Mouse (Mus musculus) adrenal gland, postnatal 14 days (tissue): Measurements from ENCODE around the gene Bicra. TPM values are rescaled to one million over a fixed set of nuclear protein-coding genes. Genes with fewer than 3 reads are reported as not detected.
A peak's percentile ranks its signal among the peaks of the same experiment; 100 is the strongest.

Experiments
- DNase-seq: peaks from one replicate; pipeline ENCODE4 v3.0.0; 2021; ENCODE audit warnings: mixed read lengths
- total RNA-seq: library from RNA; stranded (reverse); gene quantifications from 2 replicates; pipeline ENCODE4 v1.2.3, GENCODE M21; 2021

Gene Bicra
- total RNA-seq, 1 experiment from 2014 or later = 16.1 TPM

DNA sequence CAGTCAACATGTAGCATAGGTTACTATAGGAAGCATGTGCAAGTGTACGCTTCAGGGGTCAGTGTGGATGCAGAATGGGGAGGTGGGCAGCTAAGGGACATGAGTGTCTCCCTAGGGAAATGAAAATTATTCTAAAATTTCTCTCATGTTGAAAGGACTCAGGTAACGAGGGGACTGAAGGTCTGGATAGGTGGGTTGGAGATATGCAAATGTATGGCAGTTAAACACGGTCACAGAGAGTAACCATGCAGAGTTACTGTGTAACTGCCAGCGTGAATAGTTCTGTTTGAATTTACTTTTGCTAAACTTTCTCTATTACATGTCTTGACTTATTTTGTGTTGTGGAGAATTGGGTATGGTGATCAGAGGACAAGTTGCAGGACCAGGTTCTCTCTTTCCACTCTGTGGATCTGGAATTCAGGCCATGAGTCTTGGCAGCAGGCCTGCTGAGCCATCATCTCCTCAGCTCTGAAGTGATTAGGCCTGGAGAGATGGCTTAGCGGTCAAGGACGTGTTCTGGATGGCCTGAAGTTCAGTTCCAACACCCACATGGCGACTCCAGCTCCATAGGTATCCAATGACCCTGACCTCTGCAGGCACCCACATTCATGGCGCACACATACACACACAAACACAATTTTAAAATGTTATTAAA is 33.1 kb downstream of the Bicra start:
- DNase-seq = peak; percentile 59

DNA sequence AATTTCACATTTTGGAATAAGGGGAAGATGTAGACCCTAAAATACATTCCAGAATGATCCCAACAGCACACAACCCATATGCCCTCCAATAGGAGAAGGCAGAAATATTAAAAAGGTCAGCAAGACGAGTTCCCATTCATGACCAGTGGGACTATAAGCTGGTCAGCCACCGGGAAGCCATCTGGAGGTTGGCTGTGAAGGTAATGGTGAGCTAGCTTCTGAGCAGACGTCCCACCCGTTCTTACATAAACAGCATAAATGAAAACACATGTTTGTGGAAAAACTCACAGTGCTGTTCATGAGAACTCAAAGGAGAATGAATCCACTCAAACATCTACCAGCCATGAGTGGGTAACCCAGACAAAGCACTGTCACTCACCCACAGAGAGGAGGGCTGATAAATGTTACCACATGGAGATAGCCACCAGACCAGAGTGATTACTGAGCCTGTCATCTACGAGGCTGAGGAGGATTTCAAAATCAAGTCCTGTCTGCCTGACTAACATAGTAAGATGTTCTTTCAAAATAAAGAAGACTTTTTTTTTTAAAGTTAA is 33.9 kb downstream of the Bicra start:
- no peak for DNase-seq

DNA sequence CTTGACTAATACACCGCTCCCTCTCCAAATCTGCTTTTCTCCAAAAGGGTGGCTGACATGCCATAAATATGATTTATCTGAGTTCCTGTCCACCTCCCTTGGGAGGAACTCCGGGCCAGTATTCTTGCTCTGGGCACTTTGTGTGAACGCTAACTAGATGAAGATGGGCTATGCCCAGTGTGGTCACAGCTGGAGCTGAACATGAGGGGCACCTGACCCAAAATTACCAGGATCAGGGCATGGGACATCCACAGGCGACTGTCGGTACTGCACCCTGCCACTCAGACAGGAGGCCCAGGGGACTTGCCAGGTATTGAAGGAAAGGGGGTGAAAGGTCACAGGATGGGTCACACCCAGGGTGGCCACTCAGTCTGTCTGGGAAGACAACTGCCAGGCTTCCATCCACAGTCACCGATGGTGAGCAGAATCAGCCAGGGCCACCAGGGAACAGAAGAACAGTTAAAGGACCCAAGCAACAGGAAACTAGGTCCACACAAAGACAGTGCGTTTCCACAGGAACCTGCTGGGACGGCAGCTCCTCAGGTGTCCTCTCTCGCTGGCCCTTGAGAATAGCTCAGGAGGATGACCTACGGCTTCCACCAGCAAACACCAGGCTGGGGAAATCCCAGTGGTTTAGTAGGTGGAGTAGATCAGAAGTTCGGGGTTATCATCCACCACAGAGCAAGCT is 35.0 kb downstream of the Bicra start:
- peak; percentile 54 for DNase-seq

DNA sequence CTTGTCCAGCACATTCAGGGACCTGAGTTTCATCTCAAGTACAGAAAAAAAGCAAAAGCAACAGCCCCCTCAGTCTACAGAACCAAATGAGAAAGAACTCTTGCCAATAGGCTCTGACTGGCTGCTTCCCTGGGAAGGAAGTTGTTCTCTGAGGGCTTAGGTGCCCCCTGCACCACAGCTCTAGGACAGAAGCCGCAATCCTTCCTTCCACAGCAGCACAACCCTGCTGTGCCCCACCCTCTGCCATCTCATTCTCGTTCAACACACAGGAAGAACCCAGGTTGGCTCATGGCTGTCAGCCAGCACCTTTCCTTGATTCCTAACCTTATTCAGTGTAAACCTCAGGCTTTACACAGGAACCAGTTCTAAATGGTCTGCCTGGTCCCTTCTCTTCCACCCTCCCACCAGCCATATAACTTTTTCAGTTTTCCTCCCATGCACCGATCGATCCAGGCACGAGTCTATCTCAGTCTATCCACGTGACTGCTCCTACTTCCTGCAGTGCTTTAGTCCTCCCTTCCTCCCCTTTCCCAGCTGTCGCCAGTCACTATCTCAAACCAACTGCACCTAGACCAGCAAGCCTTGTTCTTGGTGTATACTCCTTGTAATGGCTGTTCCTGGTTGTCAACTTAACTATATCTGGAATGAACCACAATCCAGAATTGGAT is 36.2 kb downstream of the Bicra start:
- no peak for DNase-seq

DNA sequence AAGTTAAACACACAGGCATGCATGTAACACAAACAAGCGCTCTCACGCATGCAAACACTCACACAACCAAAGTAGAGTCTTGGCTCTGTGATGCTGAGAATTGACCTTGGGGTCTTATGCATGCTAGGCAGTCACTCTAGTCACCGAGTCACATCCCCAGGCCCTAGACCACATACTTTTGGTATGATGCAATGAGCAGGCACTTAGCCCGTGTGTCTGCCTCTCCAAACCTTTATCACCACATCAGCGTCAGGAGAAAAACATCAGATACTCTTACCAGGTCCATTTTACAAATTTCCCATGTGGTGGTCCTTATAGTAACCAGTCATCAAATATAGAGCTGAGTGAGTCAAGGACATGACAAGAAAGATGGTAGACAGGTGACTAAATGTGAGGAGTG is 37.1 kb downstream of the Bicra start:
- no peak for DNase-seq

DNA sequence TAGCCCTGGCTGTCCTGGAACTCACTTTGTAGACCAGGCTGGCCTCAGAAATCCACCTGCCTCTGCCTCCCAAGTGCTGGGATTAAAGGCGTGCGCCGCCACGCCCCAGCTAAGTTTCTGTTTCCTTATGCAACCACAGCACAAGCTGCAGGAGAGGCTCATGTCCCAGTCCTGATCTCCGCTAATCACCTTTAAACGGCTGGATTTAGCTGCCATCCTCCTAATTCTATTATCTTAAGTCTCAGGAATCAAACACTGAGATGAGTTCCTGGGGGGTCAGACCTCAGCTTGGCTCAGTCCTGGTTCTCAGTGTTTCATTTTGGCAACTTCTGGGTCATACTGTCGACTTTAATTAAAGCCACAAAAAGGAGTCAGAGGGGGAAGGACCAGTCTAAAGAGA is 38.1 kb downstream of the Bicra start:
- DNase-seq = no peak

DNA sequence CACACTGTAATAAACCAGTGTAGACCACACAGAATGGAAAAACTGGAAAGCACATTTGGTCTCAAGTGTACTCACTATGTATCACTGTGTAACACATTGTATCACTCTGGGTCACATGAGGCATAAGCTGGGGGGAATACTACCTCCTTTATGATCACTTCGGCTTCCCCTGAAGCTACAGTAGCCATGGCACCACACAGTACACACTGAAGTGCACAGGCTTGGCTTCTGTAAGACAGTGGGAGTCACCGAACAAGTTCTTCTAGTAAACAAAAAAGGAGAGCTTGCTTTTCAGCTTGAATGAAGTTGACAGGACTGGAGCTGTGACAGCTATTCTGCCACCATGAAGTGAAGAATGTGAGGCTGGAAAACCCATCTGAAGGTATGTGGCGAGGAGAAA is 42.7 kb downstream of the Bicra start:
- DNase-seq = no peak

DNA sequence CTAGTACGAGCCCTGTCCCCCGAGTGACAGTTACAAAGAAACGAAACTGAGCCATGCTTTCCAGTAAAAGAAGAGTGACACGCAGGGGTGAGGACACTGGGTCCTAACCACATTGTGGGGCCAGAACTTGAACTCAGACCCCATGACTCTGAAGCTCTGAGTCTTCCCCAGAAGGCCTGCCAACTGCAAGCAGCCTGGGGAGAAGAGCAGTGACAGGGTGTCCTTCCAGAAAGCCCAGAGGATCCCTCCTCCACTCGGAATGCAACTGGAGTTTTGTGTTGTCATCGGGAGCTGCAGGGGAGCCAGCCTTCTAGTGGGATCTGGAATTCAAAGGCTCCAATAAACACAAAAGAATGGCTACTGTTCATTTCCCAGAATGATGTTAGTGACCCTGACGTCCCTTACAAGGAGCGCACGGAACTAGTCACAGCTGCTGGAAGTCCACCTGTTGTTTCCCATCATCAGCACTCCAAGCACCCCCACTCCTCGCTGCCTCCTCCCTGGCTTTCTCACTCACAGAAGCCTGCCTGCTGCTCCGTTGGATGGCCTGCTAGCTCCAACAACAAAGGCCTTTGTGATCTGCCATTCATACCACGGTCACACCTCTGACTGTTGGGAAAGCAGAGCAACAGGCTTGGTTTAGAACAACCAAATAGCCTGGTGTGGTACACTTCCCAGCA is 43.4 kb downstream of the Bicra start:
- no peak for DNase-seq

DNA sequence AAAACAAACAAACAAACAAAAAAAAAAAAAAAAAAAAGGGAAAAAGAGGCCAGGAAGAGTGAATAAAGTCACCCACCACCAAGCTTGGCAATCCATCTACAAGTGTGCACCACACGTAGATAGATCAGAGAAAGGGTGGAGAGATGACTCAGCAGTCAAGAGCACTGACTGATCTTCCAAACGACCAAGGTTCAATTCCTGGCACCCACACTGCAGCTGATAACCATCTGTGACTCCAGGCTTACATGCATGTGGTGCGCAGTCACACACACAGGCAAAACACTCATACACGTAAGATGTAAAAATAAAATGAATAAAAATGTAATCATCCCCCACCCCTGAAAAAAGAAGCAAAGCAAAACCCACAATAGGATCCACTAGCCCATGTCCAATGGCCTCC is 44.7 kb downstream of the Bicra start:
- DNase-seq = no peak

DNA sequence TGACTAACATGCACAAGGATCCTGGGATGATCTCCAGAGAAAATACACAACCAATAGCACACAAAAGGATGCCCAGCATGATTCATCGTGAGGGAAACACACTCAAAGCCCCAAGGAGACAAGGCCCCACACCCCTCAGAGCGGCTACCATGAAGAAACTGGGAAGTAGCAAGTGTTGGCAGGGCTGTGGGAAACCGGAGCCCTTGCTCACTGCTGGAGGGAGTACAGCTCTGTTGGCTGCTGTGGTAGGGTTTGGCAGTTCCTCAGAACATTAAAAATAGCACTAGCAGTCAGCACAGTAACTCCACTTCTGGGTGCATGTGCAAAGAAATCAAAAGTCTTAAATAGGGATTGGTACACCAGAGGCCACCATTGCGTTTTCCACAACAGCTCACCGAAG is 45.5 kb downstream of the Bicra start:
- DNase-seq = peak; percentile 70

DNA sequence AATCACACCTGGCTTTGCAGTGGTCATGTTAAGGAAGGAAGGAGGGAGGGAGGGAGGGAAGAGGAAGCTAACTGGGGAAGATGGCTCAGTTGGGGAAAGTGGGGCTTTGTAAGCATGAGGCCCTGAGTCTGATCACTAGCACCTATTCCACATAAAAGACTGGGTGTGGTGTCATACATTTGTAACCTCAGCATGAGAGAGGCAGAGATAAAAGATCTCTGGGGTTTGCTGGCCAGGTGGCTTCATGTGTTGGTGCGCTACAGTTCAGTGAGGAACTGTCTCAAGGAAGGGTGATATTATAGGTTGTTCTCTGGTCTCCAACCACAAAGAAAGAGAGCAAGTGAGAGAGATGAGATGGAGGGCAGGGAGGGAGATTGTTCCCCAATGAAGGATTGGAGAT is 46.0 kb downstream of the Bicra start:
- DNase-seq = no peak

DNA sequence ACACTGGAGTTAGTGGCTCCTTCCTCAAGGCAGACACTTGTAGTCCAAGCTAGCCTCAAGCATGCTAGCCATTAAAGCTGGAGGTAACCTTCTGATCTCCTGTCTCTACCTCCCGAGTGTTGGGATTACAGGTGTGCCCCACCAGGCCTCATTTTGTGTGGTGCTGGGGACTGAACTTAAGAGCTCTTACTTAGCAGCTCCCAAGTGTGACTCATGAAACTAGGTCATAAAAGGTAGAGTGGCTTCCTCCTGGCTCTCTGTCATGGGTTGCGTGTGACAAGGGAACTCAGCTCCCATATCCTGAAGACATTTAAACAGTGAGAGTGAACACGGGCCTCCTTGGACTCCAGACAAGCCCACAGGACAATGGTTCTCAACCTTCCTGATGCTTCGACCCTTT is 53.9 kb downstream of the Bicra start:
- DNase-seq = no peak

DNA sequence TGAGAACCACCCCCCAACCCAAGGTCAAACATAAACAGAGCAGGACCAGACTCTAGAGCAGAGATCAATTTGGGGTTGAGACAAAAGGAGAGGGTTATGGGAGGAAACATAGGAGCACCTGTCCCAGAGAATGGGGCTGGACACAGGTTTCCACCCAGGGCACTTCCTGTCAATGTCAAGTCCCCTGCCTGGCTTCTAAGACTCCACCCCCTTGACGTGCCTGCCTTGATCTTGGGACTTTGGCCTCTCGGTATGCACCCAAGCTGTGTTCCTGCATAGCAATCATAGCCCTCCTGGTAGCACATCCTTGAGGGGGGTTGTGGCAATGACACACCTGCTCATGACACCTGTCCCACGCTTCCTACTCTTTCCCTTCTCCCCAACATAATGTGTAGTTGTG is 54.6 kb downstream of the Bicra start:
- no peak for DNase-seq

DNA sequence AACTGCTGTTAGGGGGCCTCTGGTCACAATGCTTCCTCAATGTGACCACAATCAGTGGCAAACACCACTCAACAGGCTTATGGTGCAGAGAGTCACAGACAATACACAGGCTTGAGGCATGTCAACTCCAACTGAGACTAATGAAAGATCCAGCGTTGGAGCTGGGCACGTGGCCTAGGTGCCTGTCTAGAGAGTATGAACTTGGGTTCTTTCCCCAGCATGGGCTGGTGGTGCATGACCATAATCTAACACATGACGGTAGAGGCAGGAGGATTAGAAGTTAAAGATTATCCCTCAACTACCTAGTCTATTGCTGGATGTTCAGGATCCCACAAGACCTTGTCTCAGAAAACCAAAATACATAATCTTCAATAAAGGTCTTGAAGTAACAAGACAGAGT is 56.0 kb downstream of the Bicra start:
- no peak for DNase-seq

DNA sequence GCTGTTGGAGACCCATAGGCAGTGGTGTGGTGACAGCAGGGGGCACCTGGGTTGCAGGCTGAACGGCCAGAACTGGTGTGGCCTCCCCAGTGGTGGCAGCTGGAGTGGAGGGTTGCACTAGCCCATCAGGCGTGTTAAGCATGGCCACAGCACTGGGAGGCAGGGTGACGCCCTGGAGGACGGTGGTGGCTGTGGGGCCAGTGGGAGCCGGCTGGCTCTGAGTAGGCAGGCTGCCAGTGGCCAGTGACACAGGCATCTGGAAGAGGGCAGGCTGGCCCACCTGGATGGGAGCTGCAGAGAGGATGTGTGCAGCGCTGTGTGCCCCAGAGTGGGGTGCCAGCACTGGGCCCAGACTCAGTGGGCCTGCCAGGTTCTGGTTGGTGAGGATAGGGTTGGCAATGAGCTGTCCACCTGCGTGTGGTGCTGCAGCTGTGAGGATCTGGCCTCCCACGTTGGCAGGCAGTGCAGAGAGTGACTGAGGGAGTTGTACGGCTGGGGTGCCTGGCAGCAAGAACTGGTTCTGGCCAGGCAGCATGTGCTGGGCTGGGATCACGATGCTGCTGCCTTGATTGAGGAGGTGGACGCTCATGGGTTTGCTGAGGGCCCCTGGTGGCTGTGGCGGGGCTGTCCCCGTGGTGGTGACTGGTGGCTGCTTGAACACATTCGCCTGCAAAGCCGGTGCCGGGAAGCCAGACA is 59.9 kb downstream of the Bicra start:
- no peak for DNase-seq

DNA sequence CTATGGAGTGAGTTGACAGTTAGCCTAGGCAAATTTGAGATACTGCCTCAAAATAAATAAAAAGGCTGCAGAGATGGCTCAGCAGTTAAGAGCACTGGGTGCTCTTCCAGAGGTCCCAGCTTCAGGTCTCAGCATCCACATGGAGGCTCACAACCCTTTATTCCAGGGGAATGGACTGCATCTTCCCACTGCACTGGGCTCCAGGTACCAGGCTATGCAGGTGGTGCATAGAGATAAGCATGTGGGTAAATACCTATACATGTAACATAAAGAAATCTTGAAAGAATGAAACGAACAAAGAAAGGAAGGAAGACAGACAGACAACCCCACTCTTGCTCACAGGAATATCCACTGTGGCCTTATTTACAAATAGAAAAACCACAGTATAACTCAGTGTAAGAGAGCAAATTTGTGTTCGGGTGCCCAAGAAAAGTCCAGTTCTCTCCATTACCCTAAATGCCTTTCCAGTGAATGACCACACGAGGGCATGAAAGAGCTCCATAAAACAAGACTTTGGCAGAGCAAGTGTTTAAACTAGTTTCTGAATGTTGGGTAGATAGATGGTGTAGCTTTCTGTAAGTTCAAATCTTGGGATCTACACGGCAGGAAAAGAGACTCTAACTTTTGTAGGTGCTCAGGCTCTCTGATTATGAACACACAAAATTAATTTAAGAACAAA is 64.9 kb downstream of the Bicra start:
- peak; percentile 67 for DNase-seq

DNA sequence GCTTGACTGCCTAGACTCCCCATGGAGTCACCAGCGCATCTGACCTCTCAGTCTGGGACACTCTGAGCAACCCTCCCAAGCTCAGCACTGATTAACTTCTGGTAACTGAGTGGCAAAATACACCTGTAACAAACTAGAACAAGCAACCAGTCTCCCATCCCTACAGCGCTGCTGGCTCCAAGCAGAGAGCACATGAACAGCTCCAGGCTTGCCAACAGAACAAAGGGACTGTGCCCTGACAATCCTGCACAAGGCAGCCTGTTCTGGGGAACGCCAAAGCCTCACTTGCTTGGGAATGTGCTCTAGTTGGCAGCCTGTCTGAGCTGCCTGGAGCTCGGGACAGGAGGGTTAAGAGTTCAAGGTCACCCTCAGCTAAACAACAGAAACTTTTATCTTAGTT is 66.2 kb downstream of the Bicra start:
- peak; percentile 63 for DNase-seq

DNA sequence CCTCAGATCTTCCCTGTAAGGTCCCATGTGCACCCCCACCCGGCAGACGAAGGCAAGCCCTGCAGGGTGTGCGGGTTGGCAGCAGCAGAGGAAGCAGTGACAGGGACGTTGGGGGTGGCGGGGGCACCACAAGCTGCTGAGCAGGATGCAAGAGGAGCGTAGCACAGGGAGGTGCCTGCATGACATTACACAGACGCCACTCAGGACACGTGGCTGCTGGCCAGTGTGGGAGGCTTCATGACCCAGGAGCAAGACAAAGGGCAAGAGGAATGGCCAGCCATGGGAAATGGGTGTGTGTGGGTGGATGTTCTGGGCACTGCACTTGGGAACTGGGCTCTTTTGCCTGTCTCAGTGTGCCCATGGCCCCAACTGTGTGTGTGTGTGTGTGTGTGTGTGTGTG is 67.5 kb downstream of the Bicra start:
- peak; percentile 68 for DNase-seq

DNA sequence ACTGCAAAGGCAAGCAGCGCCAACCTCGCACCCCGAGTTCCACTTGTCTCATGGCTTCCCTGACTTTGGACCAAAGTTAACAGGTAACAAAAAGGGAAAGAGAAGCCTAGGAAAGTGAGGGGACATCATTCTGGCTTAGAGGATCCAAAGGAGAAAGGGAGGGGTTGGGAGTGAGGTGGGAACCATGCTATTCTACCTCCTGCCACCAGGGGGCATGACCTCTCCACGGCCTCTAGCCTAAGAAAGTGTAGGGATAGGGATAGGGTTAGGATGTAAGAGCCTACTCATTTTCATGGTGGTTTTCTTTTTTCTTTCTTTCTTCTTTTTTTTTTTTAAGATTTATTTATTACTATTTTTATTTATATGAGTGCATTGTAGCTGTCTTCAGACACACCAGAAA is 71.8 kb downstream of the Bicra start:
- DNase-seq = peak; percentile 79

DNA sequence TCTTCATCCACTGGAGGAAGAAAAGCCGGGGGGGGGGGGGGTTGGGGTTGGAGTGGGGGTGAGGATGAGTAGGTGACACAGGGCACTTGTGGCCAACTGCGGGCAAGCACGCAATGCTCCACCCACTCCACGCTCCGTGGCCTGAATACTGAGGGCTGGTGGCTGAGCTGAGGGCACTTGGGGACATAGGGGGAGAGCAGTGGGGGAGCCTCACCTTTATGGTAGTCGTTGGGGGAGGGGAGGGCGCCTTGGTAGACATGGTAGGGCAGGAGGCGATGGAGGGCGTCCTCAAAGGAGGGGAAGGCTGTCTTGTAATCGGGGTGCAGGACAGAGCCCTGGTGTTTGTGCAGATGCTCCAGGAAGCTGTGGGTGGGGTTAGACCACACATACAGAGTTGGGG is 72.3 kb downstream of the Bicra start:
- no peak for DNase-seq

DNA sequence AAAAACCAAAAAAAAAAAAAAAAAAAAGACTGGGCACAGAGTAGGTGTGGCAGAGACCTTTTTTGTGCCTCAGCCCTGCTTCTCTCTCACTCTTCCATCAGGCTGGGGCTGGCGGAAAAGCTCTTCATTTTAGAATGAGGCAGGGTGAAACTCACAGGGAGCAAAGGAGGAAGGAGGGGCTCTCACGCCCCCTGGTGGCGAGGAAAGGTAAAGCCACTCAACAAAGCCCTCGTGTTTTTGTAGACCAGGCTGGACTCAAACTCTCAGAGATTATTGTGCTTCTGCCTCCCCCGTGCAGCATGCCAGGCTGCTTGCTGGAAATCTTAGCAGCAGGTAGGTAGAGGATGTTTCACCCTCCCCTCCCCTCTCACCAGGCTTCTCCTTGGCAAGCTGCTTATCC is 73.0 kb downstream of the Bicra start:
- peak; percentile 82 for DNase-seq

DNA sequence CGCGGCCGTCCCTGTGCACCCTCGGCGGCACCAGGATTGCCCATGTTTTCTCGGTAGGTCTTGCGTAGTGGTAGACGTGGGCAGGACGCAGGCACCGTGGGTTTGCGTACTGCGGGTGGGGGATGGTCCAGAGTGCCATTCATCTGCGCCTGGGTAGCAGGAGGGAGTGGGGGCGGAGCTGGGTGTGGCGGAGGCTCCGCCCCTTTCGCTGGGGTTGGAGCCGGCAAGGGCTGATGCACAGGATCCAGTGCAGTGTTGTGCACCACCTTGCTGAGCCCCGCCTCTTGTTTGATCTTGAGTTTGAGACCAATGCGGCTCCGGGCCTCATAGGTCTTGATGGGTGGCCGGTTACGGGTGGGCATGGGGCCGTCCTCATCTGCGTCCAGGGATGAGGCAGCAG is 75.5 kb downstream of the Bicra start:
- DNase-seq = no peak
